Mouse (Mus musculus): ENCODE measurements around the gene Rps24. TPM values are rescaled to one million over a fixed set of nuclear protein-coding genes. Genes with fewer than 3 reads are reported as not detected.

The Rps24 gene
- polyA plus RNA-seq (2012; ENCODE audit: low replicate concordance): 338 and 407 TPM in 2 replicates

DNA sequence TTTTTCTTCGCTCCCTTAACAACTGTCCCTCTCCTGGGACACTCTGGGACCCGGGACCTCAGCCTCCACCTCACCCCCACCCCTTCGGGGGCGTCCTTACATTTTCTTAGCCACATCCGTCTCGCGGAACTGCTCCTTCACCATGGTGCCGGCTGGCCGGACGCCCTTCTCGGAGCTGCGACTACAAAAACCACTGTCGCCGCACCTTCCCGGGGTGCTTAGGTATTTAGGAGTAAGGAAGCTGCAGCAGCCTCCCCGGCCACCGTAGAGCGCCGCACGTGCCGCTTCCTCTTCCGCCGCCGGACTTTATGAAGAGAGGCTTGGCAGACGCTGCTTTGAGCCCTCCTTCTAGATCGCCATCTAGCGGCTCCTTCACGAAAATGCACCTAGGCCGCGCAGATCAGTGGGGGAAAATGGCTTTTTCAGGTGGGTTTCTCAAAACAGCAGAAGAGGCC is at the start of gene Rps24, which contains the start of gene Polr3a:
TSS of gene Rps24 (plus strand) at position 353 of the 455 bp plus-strand sequence.
TSS of gene Polr3a (minus strand) at position 286 of the 455 bp plus-strand sequence.

Other genes with a start within 250 kb of the Rps24 start
- gene Dlg5, start 241.2 kb upstream of the Rps24 start, polyA plus RNA-seq (2012; ENCODE audit: low replicate concordance): 1.2 and 3.2 TPM in 2 replicates
- gene E330034G19Rik, start 193.9 kb upstream of the Rps24 start, polyA plus RNA-seq (2012; ENCODE audit: low replicate concordance): not detected in 2 replicates
- gene Polr3a, start 67 bp upstream of the Rps24 start, polyA plus RNA-seq (2012; ENCODE audit: low replicate concordance): 2.6 and 4.1 TPM in 2 replicates